Mouse (Mus musculus): ENCODE measurements around the gene Gata5.

GRCm38 (mm10) chr2:180276385-180276784, 58.1 kb downstream of the Gata5 start:
- no peak for TF ChIP-seq CTCF (IDR thresholded peaks at IDR 0.05; ENCODE audit: control insufficient read depth, insufficient read depth, insufficient replicate concordance, low read depth, low read length)
- no peak for TF ChIP-seq POLR2A (IDR thresholded peaks at IDR 0.05; ENCODE audit: control insufficient read depth, low read depth, low read length)

Data from testis, adult 2 months (tissue).